Mouse (Mus musculus): Measurements from ENCODE around the gene Pde6d.
"Not testable (repeated sequence)": the region's sequence is repeated elsewhere in the genome, so short reads cannot be mapped to it uniquely, and the experiment has no call there.

Pde6d gene

GRCm38 (mm10) chr1:86526789-86527598 is 55.4 kb downstream of the Pde6d start:
- no peak for DNase-seq (ENCODE audit: low read depth, low spot score)

- DNase-seq (ENCODE audit: low read depth, low spot score): peak; percentile 95
Measured at GRCm38 (mm10) chr1:86526116-86526788, 56.2 kb downstream of the Pde6d start, which contains the start of gene Ptma. Gene Ptma (plus strand): TSS chr1:86526726.

GRCm38 (mm10) chr1:86525499-86526115 is 56.8 kb downstream of the Pde6d start:
- no peak for DNase-seq (ENCODE audit: low read depth, low spot score)

- DNase-seq (ENCODE audit: low read depth, low spot score): peak; percentile 100
Measured at GRCm38 (mm10) chr1:86524619-86525498, 57.6 kb downstream of the Pde6d start.

- no peak for DNase-seq (ENCODE audit: low read depth, low spot score)
Measured at GRCm38 (mm10) chr1:86523776-86524618, 58.4 kb downstream of the Pde6d start.

GRCm38 (mm10) chr1:86522286-86522871 is 60.0 kb downstream of the Pde6d start:
- no peak for DNase-seq (ENCODE audit: low read depth, low spot score)

GRCm38 (mm10) chr1:86520361-86520760 is 62.1 kb downstream of the Pde6d start:
- DNase-seq (ENCODE audit: low read depth, low spot score): no peak

GRCm38 (mm10) chr1:86517076-86517475 is 65.4 kb downstream of the Pde6d start:
- DNase-seq (ENCODE audit: low read depth, low spot score): no peak

GRCm38 (mm10) chr1:86515715-86516410 is 66.6 kb downstream of the Pde6d start:
- no peak for DNase-seq (ENCODE audit: low read depth, low spot score)

GRCm38 (mm10) chr1:86513031-86513430 is 69.4 kb downstream of the Pde6d start:
- not testable (repeated sequence) for DNase-seq (ENCODE audit: low read depth, low spot score)

GRCm38 (mm10) chr1:86512154-86512720 is 70.2 kb downstream of the Pde6d start:
- no peak for DNase-seq (ENCODE audit: low read depth, low spot score)

GRCm38 (mm10) chr1:86510676-86511441 is 71.6 kb downstream of the Pde6d start:
- DNase-seq (ENCODE audit: low read depth, low spot score): no peak

- DNase-seq (ENCODE audit: low read depth, low spot score): no peak
Measured at GRCm38 (mm10) chr1:86510266-86510665, 72.2 kb downstream of the Pde6d start.

- DNase-seq (ENCODE audit: low read depth, low spot score): no peak
Measured at GRCm38 (mm10) chr1:86509410-86509809, 73.0 kb downstream of the Pde6d start.

GRCm38 (mm10) chr1:86507866-86508265 is 74.6 kb downstream of the Pde6d start:
- DNase-seq (ENCODE audit: low read depth, low spot score): no peak

- no peak for DNase-seq (ENCODE audit: low read depth, low spot score)
Measured at GRCm38 (mm10) chr1:86506420-86506819, 76.0 kb downstream of the Pde6d start.

GRCm38 (mm10) chr1:86505461-86505860 is 77.0 kb downstream of the Pde6d start:
- no peak for DNase-seq (ENCODE audit: low read depth, low spot score)

GRCm38 (mm10) chr1:86504697-86505421 is 77.6 kb downstream of the Pde6d start:
- no peak for DNase-seq (ENCODE audit: low read depth, low spot score)

Measured in retina, adult 2 months (tissue).